Mouse (Mus musculus) embryo, embryonic 10 days (tissue): ENCODE measurements around the gene Krtap2-4.

Experiments
- DNase-seq: peaks from one replicate; pipeline ENCODE4 v3.0.0-alpha.2; 2015; ENCODE audit warnings: low spot score

Krtap2-4 gene

GRCm38 (mm10) chr11:99583245-99583704 lies 31.4 kb downstream of the Krtap2-4 start, which contains the start of gene Krtap1-4:
Gene Krtap1-4, minus strand, starts transcription at chr11:99583654.
- no peak for DNase-seq

- no peak for DNase-seq
Observed at GRCm38 (mm10) chr11:99581564-99581963, 33.1 kb downstream of the Krtap2-4 start.

- DNase-seq: no peak
Observed at GRCm38 (mm10) chr11:99581051-99581450, 33.6 kb downstream of the Krtap2-4 start.

GRCm38 (mm10) chr11:99580636-99581035 lies 34.0 kb downstream of the Krtap2-4 start, which contains the start of gene Krtap1-5:
Gene Krtap1-5, minus strand, starts transcription at chr11:99581016.
- no peak for DNase-seq

GRCm38 (mm10) chr11:99574106-99574505 lies 40.5 kb downstream of the Krtap2-4 start:
- peak; percentile 89 for DNase-seq

- no peak for DNase-seq
Observed at GRCm38 (mm10) chr11:99573164-99573563, 41.5 kb downstream of the Krtap2-4 start.

- DNase-seq: no peak
Observed at GRCm38 (mm10) chr11:99566530-99566929, 48.1 kb downstream of the Krtap2-4 start, which contains the start of gene Krtap3-1. Gene Krtap3-1, minus strand, starts transcription at chr11:99566630.
